Mouse (Mus musculus) heart, embryonic 13.5 days (tissue): ENCODE results near the gene Tmem100. TPM values are rescaled to one million over a fixed set of nuclear protein-coding genes. Genes with fewer than 3 reads are reported as not detected.

Source experiments
- ATAC-seq: fragments of 200-750 bp; cut with Nextera tagmentation; 2 replicates; pipeline ENCODE4 v1.8.0; 2017; ENCODE audit warnings: moderate TSS enrichment; ENCODE audit not compliant: insufficient number of reproducible peaks, low FRiP score, low TSS enrichment; ENCODE audit errors: extremely low read depth
- H3K27ac ChIP-seq: fragments of 300-500 bp; sonication (generic); replicated peaks from 2 replicates; pipeline ENCODE4 v1.5.1; 2015; ENCODE audit warnings: moderate library complexity, mild to moderate bottlenecking, inconsistent platforms
- H3K27me3 ChIP-seq: fragments of 300-500 bp; sonication (generic); replicated peaks from 2 replicates; pipeline ENCODE4 v1.6.1; 2015; ENCODE audit warnings: mild to moderate bottlenecking, inconsistent platforms
- H3K36me3 ChIP-seq: fragments of 300-500 bp; sonication (generic); 2 replicates; pipeline ENCODE4 v1.6.1; 2015; ENCODE audit warnings: mild to moderate bottlenecking, inconsistent platforms
- H3K4me1 ChIP-seq: fragments of 300-500 bp; sonication (generic); 2 replicates; pipeline ENCODE4 v1.6.1; 2015; ENCODE audit warnings: inconsistent platforms
- H3K4me2 ChIP-seq: fragments of 300-500 bp; sonication (generic); 2 replicates; pipeline ENCODE4 v1.6.1; 2015; ENCODE audit warnings: inconsistent platforms, mild to moderate bottlenecking, moderate library complexity
- H3K4me3 ChIP-seq: fragments of 300-500 bp; sonication (generic); 2 replicates; pipeline ENCODE4 v1.5.1; 2015; ENCODE audit warnings: moderate library complexity, mild to moderate bottlenecking, inconsistent platforms
- H3K9ac ChIP-seq: fragments of 300-500 bp; sonication (generic); 2 replicates; pipeline ENCODE4 v1.6.1; 2015; ENCODE audit warnings: inconsistent platforms, mild to moderate bottlenecking, moderate library complexity
- H3K9me3 ChIP-seq: fragments of 300-500 bp; sonication (generic); 2 replicates; pipeline ENCODE4 v1.6.1; 2016; ENCODE audit warnings: inconsistent platforms
- WGBS: fragments of 180-500 bp; shearing (Covaris S2); methylation state at CpG from one replicate; pipeline ENCODE4 v1.1.7; 2015; ENCODE audit warnings: mixed read lengths; 5-methylcytosine and 5-hydroxymethylcytosine counted together
- polyA plus RNA-seq: library from polyadenylated mRNA; unstranded; fragments of >200 nt; fragmentation: Nextera tagmentation; extraction: Ambion mirVana; gene quantifications from 2 replicates; pipeline ENCODE4 v1.2.1, GENCODE M21; 2015

The Tmem100 gene
- polyA plus RNA-seq, 1 experiment from 2014 or later: 11.4 TPM

DNA sequence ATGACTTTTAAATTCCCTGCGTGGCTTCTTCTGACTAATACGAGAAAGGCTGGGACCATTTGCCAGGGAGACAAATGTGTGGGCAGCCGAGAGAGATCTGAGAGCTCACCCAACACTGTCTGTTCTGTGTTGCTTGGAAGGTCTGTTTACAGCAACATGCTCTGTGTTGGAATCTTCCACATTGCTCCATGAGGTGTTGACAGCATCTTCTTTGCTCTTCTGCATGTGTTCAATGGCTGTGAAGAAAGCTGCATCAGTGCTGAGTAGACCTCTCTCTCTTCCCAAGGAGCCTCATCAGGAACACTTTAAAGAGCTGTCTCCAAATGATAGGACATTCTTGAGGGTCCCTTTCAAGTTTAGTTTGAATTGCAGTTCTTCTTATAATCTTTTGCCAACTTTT lies 32.5 kb downstream of the Tmem100 start:
- no peak for ATAC-seq
- H3K27ac ChIP-seq: no peak overlapping the region
- H3K27me3 ChIP-seq: no peaks in the 10 kb centered on the region
- H3K4me1 ChIP-seq: peaks cover 9% of the 10 kb centered on the region
- H3K9me3 ChIP-seq: peaks cover 7% of the 10 kb centered on the region; the same call in 1 of the 2 replicates
- no peak overlapping the region for H3K9ac ChIP-seq
- no peaks in the 10 kb centered on the region for H3K36me3 ChIP-seq
- no peak overlapping the region for H3K4me2 ChIP-seq
- 62% methylated on average over 3 of the region's 3 CpGs for WGBS
- no peak overlapping the region for H3K4me3 ChIP-seq

- Histone ChIP-seq H3K9ac (no peak overlapping the region), H3K27ac (peak overlapping the region; percentile 2), H3K27me3 (no peaks in the 10 kb centered on the region), H3K9me3 (no peaks in the 10 kb centered on the region), H3K4me1 (peaks cover 9% of the 10 kb centered on the region), H3K4me3 (no peak overlapping the region), H3K4me2 (no peak overlapping the region), H3K36me3 (no peaks in the 10 kb centered on the region)
- 71% methylated on average over 23 of the region's 23 CpGs for WGBS
- no peak for ATAC-seq
Observed at GRCm38 (mm10) chr11:90066405-90067250, 36.5 kb downstream of the Tmem100 start.

DNA sequence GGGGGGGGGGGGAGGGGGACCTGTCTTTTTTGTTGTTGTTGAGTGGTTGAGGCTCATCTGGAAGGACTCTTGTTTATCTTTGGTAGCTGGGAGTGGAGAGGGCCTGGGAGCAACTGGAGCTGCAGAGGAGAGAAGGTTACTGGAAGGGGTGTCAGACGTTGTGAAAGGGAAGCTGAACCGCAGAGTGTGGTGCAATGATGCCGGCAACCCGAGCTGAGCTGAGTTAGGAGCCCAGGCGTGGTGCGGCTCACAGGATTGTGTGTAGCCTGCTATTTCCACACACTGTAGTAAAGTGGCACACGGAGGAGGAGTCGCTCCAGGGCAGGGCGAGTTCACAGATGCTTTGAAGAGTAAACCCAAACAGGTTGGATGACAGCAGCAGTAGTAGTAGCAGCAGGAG lies 41.6 kb downstream of the Tmem100 start:
- no peak for ATAC-seq
- no peaks in the 10 kb centered on the region for H3K27me3 ChIP-seq
- H3K4me3 ChIP-seq: no peak overlapping the region
- H3K4me2 ChIP-seq: peak overlapping the region; percentile 34
- H3K9ac ChIP-seq: 0 out of 2 replicates have a peak overlapping the region, but pooled peaks have one; percentile 47
- H3K36me3 ChIP-seq: no peaks in the 10 kb centered on the region
- no peak overlapping the region for H3K27ac ChIP-seq
- no peaks in the 10 kb centered on the region for H3K9me3 ChIP-seq
- WGBS: 31% methylated on average over 9 of the region's 9 CpGs
- peaks cover 16% of the 10 kb centered on the region for H3K4me1 ChIP-seq

- Histone ChIP-seq H3K4me3 (no peak overlapping the region), H3K9ac (no peak overlapping the region), H3K4me1 (peaks cover 13% of the 10 kb centered on the region), H3K9me3 (no peaks in the 10 kb centered on the region), H3K27me3 (no peaks in the 10 kb centered on the region), H3K27ac (no peak overlapping the region), H3K4me2 (no peak overlapping the region), H3K36me3 (no peaks in the 10 kb centered on the region)
- 50% methylated on average over 5 of the region's 5 CpGs for WGBS
- ATAC-seq: no peak
Observed at GRCm38 (mm10) chr11:90073201-90073600, 43.1 kb downstream of the Tmem100 start.

DNA sequence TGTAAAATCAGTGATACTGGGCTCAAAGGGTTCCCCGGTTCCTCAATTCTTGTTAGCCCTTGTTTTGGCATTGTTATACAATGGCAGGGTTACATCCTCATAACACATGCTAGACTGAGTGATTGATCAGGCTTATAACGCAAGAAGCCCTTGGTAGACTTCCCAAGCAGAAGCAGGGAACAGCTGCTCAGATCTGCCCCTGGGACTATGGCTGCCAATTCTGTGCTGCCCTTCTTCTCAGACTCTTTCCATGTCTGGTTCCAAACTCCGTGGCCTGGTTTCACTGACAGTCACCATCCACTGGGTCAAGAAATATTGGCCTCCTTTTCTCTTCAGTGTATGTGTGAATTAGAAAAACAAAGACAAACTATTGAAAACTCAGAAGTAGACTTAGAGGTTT lies 46.5 kb downstream of the Tmem100 start:
- Histone ChIP-seq H3K27me3 (no peaks in the 10 kb centered on the region), H3K36me3 (no peaks in the 10 kb centered on the region), H3K4me2 (no peak overlapping the region), H3K4me1 (peaks cover 13% of the 10 kb centered on the region), H3K9ac (no peak overlapping the region), H3K27ac (no peak overlapping the region), H3K9me3 (no peaks in the 10 kb centered on the region), H3K4me3 (no peak overlapping the region)
- WGBS: 81% methylated on average over 3 of the region's 3 CpGs
- ATAC-seq: no peak

GRCm38 (mm10) chr11:90080678-90081267 lies 50.6 kb downstream of the Tmem100 start:
- no peaks in the 10 kb centered on the region for H3K27me3 ChIP-seq
- H3K36me3 ChIP-seq: no peaks in the 10 kb centered on the region
- 79% methylated on average over 3 of the region's 3 CpGs for WGBS
- no peak for ATAC-seq
- no peaks in the 10 kb centered on the region for H3K9me3 ChIP-seq
- H3K9ac ChIP-seq: no peak overlapping the region
- H3K4me3 ChIP-seq: no peak overlapping the region
- H3K4me1 ChIP-seq: no peaks in the 10 kb centered on the region; the same call in 1 of the 2 replicates
- no peak overlapping the region for H3K27ac ChIP-seq
- no peak overlapping the region for H3K4me2 ChIP-seq

DNA sequence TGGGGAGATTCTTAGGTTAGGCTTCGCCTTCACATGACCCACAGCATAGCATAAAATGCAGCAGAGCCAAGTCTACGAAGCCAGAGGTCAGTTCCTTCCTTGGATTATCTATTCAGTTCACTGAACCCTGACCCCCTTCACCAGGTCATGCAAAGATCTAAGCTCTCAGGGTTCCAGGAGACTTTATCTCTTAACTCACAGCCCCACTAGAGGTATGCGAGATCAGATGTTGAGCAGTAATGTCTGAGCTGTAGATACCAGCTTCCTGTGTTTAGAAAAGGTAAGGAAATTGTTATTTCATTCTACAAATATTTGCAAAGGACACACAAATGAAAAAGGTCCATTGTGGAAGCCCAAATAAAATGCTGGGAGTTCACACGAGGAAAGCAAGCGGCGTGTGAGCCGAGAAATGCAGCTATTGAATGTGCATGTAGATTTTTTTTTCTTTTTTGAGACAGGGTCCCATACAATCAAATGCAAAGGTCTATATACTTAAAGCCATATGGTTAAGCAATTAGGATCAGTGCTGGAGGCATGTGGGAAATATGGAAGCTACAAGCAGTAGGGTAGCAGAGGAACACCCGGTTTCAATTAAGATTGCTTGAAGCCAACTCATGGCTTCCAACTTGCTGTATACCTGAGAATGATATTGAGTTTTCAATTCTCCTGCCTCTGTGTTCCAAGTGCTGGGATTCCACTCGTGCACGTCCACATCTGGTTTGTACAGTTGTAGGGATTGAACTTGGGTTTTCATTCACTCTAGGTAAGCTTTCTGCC lies 51.9 kb downstream of the Tmem100 start:
- no peak overlapping the region for H3K9ac ChIP-seq
- no peak overlapping the region for H3K27ac ChIP-seq
- H3K36me3 ChIP-seq: no peaks in the 10 kb centered on the region
- no peak overlapping the region for H3K4me3 ChIP-seq
- 69% methylated on average over 10 of the region's 10 CpGs for WGBS
- H3K4me1 ChIP-seq: no peaks in the 10 kb centered on the region; the same call in 1 of the 2 replicates
- ATAC-seq: no peak
- H3K27me3 ChIP-seq: no peaks in the 10 kb centered on the region
- H3K9me3 ChIP-seq: no peaks in the 10 kb centered on the region
- H3K4me2 ChIP-seq: no peak overlapping the region

- H3K36me3 ChIP-seq: no peaks in the 10 kb centered on the region
- WGBS: 79% methylated on average over 3 of the region's 3 CpGs
- no peaks in the 10 kb centered on the region; the same call in 1 of the 2 replicates for H3K4me1 ChIP-seq
- H3K4me2 ChIP-seq: no peak overlapping the region
- ATAC-seq: no peak
- no peak overlapping the region for H3K27ac ChIP-seq
- no peak overlapping the region for H3K4me3 ChIP-seq
- no peaks in the 10 kb centered on the region for H3K27me3 ChIP-seq
- no peaks in the 10 kb centered on the region for H3K9me3 ChIP-seq
- no peak overlapping the region for H3K9ac ChIP-seq
Observed at GRCm38 (mm10) chr11:90083042-90083441, 52.9 kb downstream of the Tmem100 start.

DNA sequence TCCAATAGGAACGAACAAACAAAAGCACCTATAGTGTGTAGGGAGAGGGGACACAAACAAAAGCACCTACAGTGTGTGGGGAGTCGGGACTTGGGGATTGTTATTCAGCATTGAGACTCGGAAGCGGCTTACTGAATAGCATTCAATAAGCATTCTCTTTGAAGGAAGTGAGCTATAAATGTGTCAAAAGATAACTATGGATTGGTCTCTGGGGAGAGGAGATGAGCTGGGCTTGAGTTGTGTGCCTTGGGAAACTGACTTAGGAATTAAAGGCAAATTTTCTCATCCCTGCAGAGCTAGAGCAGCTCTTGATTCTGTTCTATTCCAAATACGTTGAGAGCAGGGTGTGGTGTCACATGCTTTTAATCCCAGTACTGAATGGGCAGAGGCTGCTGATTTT lies 54.0 kb downstream of the Tmem100 start:
- no peak for ATAC-seq
- Histone ChIP-seq H3K4me2 (no peak overlapping the region), H3K9me3 (no peaks in the 10 kb centered on the region), H3K4me1 (no peaks in the 10 kb centered on the region), H3K27ac (no peak overlapping the region), H3K4me3 (no peak overlapping the region), H3K36me3 (no peaks in the 10 kb centered on the region), H3K27me3 (no peaks in the 10 kb centered on the region), H3K9ac (no peak overlapping the region)
- WGBS: 66% methylated on average over 5 of the region's 5 CpGs
